Mouse (Mus musculus) CH12.LX (cell line): Measurements from ENCODE around the gene Tbcb. TPM values are rescaled to one million over a fixed set of nuclear protein-coding genes. Genes with fewer than 3 reads are reported as not detected.

Experiments
- DNase-seq: peaks from one replicate; pipeline ENCODE4 v3.0.0-alpha.2; 2013; ENCODE audit errors: extremely low read depth
- H3K27ac ChIP-seq: 2 replicates; pipeline ENCODE4 v1.5.1; 2012; ENCODE audit warnings: low read depth, mild to moderate bottlenecking, control low read depth, moderate library complexity; ENCODE audit not compliant: insufficient read depth
- H3K27me3 ChIP-seq: replicated peaks from 2 replicates; pipeline ENCODE3; 2012; ENCODE audit warnings: inconsistent platforms
- H3K36me3 ChIP-seq, 2 experiments: replicated peaks in 1 of 2; 2 replicates each; pipeline versions ENCODE3 to v1.6.1; 2012; ENCODE audit warnings: inconsistent platforms in 1 of 2, low read length in 1 of 2, mild to moderate bottlenecking in 1 of 2, mixed read lengths in 1 of 2, moderate library complexity in 1 of 2; ENCODE audit not compliant: control insufficient read depth in 1 of 2, insufficient read depth in 1 of 2
- H3K4me1 ChIP-seq, 2 experiments: 2 replicates each; pipeline ENCODE4 v1.6.1; 2012; ENCODE audit warnings: inconsistent platforms in 1 of 2, moderate library complexity in 1 of 2; ENCODE audit not compliant: insufficient read depth in 2 of 2, control insufficient read depth in 1 of 2
- H3K4me2 ChIP-seq: 2 replicates; pipeline ENCODE4 v1.6.1; 2012; ENCODE audit warnings: low read depth, mild to moderate bottlenecking, control low read depth; ENCODE audit not compliant: poor library complexity, insufficient read depth, severe bottlenecking
- H3K4me3 ChIP-seq, 3 experiments: fragments of 150-350 bp in 1 of 3; sonication (generic) in 1 of 3; replicated peaks in 1 of 3; 2 replicates each; pipeline versions ENCODE3 to v1.5.1; 2011 to 2012; ENCODE audit warnings: low read depth in 2 of 3, low read length in 2 of 3, mild to moderate bottlenecking in 2 of 3, moderate library complexity in 2 of 3, control low read depth in 1 of 3, improper control_type of control experiment in 1 of 3, inconsistent platforms in 1 of 3, mixed read lengths in 1 of 3; ENCODE audit not compliant: poor library complexity in 1 of 3
- H3K79me2 ChIP-seq: replicated peaks from 2 replicates; pipeline ENCODE4 v1.6.1; 2012; ENCODE audit warnings: mild to moderate bottlenecking, moderate library complexity; ENCODE audit not compliant: control insufficient read depth, poor library complexity, insufficient read depth, severe bottlenecking; ENCODE audit errors: extremely low read depth
- H3K9ac ChIP-seq: 2 replicates; pipeline ENCODE4 v1.6.1; 2012; ENCODE audit warnings: low read depth, mild to moderate bottlenecking, control low read depth, moderate library complexity; ENCODE audit not compliant: insufficient read depth
- H3K9me3 ChIP-seq: replicated peaks from 2 replicates; pipeline ENCODE3; 2012; ENCODE audit warnings: low read length, inconsistent platforms, mixed read lengths
- BHLHE40 ChIP-seq: IDR thresholded peaks from 2 replicates; pipeline ENCODE4 v1.6.1; 2011; ENCODE audit warnings: mild to moderate bottlenecking, low read depth, low read length, improper control_type of control experiment
- CHD1 ChIP-seq: IDR thresholded peaks from 2 replicates; pipeline ENCODE4 v1.6.1; 2012; ENCODE audit warnings: low read depth, low read length, improper control_type of control experiment, inconsistent platforms
- CHD2 ChIP-seq: IDR thresholded peaks from 2 replicates; pipeline ENCODE4 v1.6.1; 2011; ENCODE audit warnings: low read length, improper control_type of control experiment
- CTCF ChIP-seq, 2 experiments: IDR thresholded peaks in 1 of 2; conservative IDR thresholded peaks in 1 of 2; 2 replicates each; pipeline ENCODE4 v1.5.1; 2011 to 2012; ENCODE audit warnings: low read depth in 2 of 2, low read length in 2 of 2, improper control_type of control experiment in 1 of 2, inconsistent platforms in 1 of 2, mild to moderate bottlenecking in 1 of 2, moderate library complexity in 1 of 2
- E2F4 ChIP-seq: IDR thresholded peaks from 2 replicates; pipeline ENCODE4 v1.6.1; 2011; ENCODE audit warnings: low read depth, low read length, improper control_type of control experiment; ENCODE audit not compliant: insufficient replicate concordance
- ELF1 ChIP-seq: IDR thresholded peaks from 2 replicates; pipeline ENCODE4 v1.6.1; 2014; ENCODE audit warnings: low read depth, mild to moderate bottlenecking, inconsistent platforms, low read length, improper control_type of control experiment
- EP300 ChIP-seq: IDR thresholded peaks from 2 replicates; pipeline ENCODE4 v1.6.1; 2011; ENCODE audit warnings: low read length, improper control_type of control experiment
- HCFC1 ChIP-seq: IDR thresholded peaks from 2 replicates; pipeline ENCODE4 v1.6.1; 2012; ENCODE audit warnings: low read depth, mild to moderate bottlenecking, inconsistent platforms, low read length, improper control_type of control experiment
- JUN ChIP-seq: IDR thresholded peaks from 2 replicates; pipeline ENCODE4 v1.6.1; 2011; ENCODE audit warnings: low read depth, mild to moderate bottlenecking, low read length, improper control_type of control experiment, moderate library complexity; ENCODE audit not compliant: insufficient read depth
- MAFK ChIP-seq: IDR thresholded peaks from 2 replicates; pipeline ENCODE4 v1.6.1; 2011; ENCODE audit warnings: low read length, improper control_type of control experiment; ENCODE audit not compliant: insufficient replicate concordance
- MAX ChIP-seq: IDR thresholded peaks from 2 replicates; pipeline ENCODE4 v1.6.1; 2011; ENCODE audit warnings: low read length, improper control_type of control experiment
- MYC ChIP-seq: IDR thresholded peaks from 2 replicates; pipeline ENCODE4 v1.6.1; 2011; ENCODE audit warnings: low read depth, mild to moderate bottlenecking, improper control_type of control experiment, low read length
- NELFE ChIP-seq: IDR thresholded peaks from 2 replicates; pipeline ENCODE4 v1.6.1; 2011; ENCODE audit warnings: low read depth, low read length, improper control_type of control experiment
- NRF1 ChIP-seq: IDR thresholded peaks from 2 replicates; pipeline ENCODE4 v1.6.1; 2014; ENCODE audit warnings: low read depth, mild to moderate bottlenecking, inconsistent platforms, low read length, improper control_type of control experiment, moderate library complexity
- RCOR1 ChIP-seq: conservative IDR thresholded peaks from 2 replicates; pipeline ENCODE4 v1.6.1; 2012; ENCODE audit warnings: low read depth, mild to moderate bottlenecking, inconsistent platforms, low read length, improper control_type of control experiment
- SIN3A ChIP-seq: IDR thresholded peaks from 2 replicates; pipeline ENCODE4 v1.6.1; 2012; ENCODE audit warnings: low read length, improper control_type of control experiment, inconsistent platforms
- SMC3 ChIP-seq: IDR thresholded peaks from 2 replicates; pipeline ENCODE4 v1.6.1; 2011; ENCODE audit warnings: low read depth, low read length, improper control_type of control experiment
- TBP ChIP-seq: conservative IDR thresholded peaks from 2 replicates; pipeline ENCODE4 v1.6.1; 2011; ENCODE audit warnings: low read depth, low read length, improper control_type of control experiment
- TCF12 ChIP-seq: IDR thresholded peaks from 2 replicates; pipeline ENCODE4 v1.6.1; 2014; ENCODE audit warnings: low read depth, mild to moderate bottlenecking, inconsistent platforms, low read length, improper control_type of control experiment
- UBTF ChIP-seq: IDR thresholded peaks from 2 replicates; pipeline ENCODE4 v1.6.1; 2012; ENCODE audit warnings: low read depth, mild to moderate bottlenecking, inconsistent platforms, low read length, improper control_type of control experiment, moderate library complexity
- USF2 ChIP-seq: conservative IDR thresholded peaks from 2 replicates; pipeline ENCODE4 v1.6.1; 2011; ENCODE audit warnings: low read depth, low read length, improper control_type of control experiment
- ZC3H11A ChIP-seq: IDR thresholded peaks from 2 replicates; pipeline ENCODE4 v1.6.1; 2012; ENCODE audit warnings: low read depth, mild to moderate bottlenecking, inconsistent platforms, low read length, improper control_type of control experiment
- ZMIZ1 ChIP-seq: IDR thresholded peaks from 2 replicates; pipeline ENCODE4 v1.6.1; 2012; ENCODE audit warnings: low read depth, mild to moderate bottlenecking, inconsistent platforms, low read length, improper control_type of control experiment
- ZNF384 ChIP-seq: IDR thresholded peaks from 2 replicates; pipeline ENCODE4 v1.6.1; 2012; ENCODE audit warnings: low read depth, low read length, improper control_type of control experiment, inconsistent platforms
- dilution Hi-C: fragments of 300-500 bp; cut with MboI; formaldehyde crosslinking; loops from 2 replicates; pipeline ENCODE4 v1.14.3; 2020; ENCODE audit warnings: low sequenced_read_pairs; ENCODE audit not compliant: extremely low pct_unique_long_range_greater_than_20kb, extremely low pct_ligation_motif_present
- in situ Hi-C: fragments of 300-500 bp; cut with MboI; formaldehyde crosslinking; loops from 3 replicates; pipeline ENCODE4 v1.14.3; 2019; ENCODE audit warnings: low sequenced_read_pairs, low pct_ligation_motif_present, low pct_unique_long_range_greater_than_20kb, mixed read lengths
- polyA plus RNA-seq: library from polyadenylated mRNA; unstranded; fragments of >175 nt; gene quantifications from 2 replicates; pipeline ENCODE4 v1.2.1, GENCODE M21; 2012; ENCODE audit warnings: low read depth; ENCODE audit not compliant: insufficient read length
- total RNA-seq, 2 experiments: library from RNA; depleted of rRNA; stranded (reverse); fragments of 300-350 nt in 1 of 2; fragments of >200 nt in 1 of 2; gene quantifications; 2 replicates each; pipeline ENCODE4 v1.2.3; 2012 to 2014

Tbcb gene
- total and polyA plus RNA-seq, 3 experiments: 57.7 to 89.6 (median 79.9) TPM

- Histone ChIP-seq H3K9me3 (peaks cover 2% of the 10 kb centered on the region), H3K4me3 (no peak overlapping the region), H3K36me3 (peaks cover 26 to 38% of the 10 kb centered on the region in 2 experiments), H3K27ac (no peak overlapping the region), H3K27me3 (no peaks in the 10 kb centered on the region), H3K4me1 (peaks cover 11 to 14% of the 10 kb centered on the region in 2 experiments), H3K79me2 (no peaks in the 10 kb centered on the region), H3K4me2 (no peak overlapping the region), H3K9ac (no peak overlapping the region)
- no peak for DNase-seq
- in situ Hi-C loops (no loop called here), dilution Hi-C loops (no loop called here)
- no peak for TF ChIP-seq USF2
- no peak for TF ChIP-seq RCOR1
- TF ChIP-seq EP300: no peak
- TF ChIP-seq TBP: no peak
- TF ChIP-seq ZMIZ1: no peak
- TF ChIP-seq TCF12: no peak
- no peak for TF ChIP-seq NELFE
- no peak for TF ChIP-seq CTCF (conservative IDR thresholded peaks at IDR 0.05 in 1 of 2, IDR thresholded peaks at IDR 0.05 in 1 of 2; ENCODE audit: low read depth in 2 of 2, low read length in 2 of 2)
- no peak for TF ChIP-seq ELF1
- TF ChIP-seq CHD1: no peak
- no peak for TF ChIP-seq ZNF384
Measured at GRCm38 (mm10) chr7:30222205-30222604, 9.9 kb downstream of the Tbcb start.

GRCm38 (mm10) chr7:30221433-30221832, 10.6 kb downstream of the Tbcb start:
- in situ Hi-C loops: no loop called here
- no peak for DNase-seq
- H3K79me2 ChIP-seq: no peaks in the 10 kb centered on the region
- H3K4me3 ChIP-seq: no peak overlapping the region
- no peaks in the 10 kb centered on the region for H3K27me3 ChIP-seq
- no peak for TF ChIP-seq E2F4
- no peak for TF ChIP-seq USF2
- TF ChIP-seq TCF12: no peak
- TF ChIP-seq SIN3A: no peak
- no peak for TF ChIP-seq ZMIZ1
- no peak for TF ChIP-seq BHLHE40
- TF ChIP-seq JUN: no peak
- TF ChIP-seq UBTF: no peak
- no peak for TF ChIP-seq MAX
- no peak for TF ChIP-seq NRF1
- TF ChIP-seq CHD1: no peak
- TF ChIP-seq SMC3: no peak
- TF ChIP-seq HCFC1: no peak
- TF ChIP-seq ZC3H11A: no peak
- TF ChIP-seq MYC: no peak
- TF ChIP-seq MAFK: no peak
- TF ChIP-seq CHD2: no peak
- peaks cover 12 to 16% of the 10 kb centered on the region in 2 experiments for H3K4me1 ChIP-seq
- dilution Hi-C loops: no loop called here
- peaks cover 20 to 30% of the 10 kb centered on the region in 2 experiments for H3K36me3 ChIP-seq
- no peak overlapping the region for H3K4me2 ChIP-seq
- no peak overlapping the region for H3K27ac ChIP-seq
- H3K9ac ChIP-seq: no peak overlapping the region
- H3K9me3 ChIP-seq: peaks cover 2% of the 10 kb centered on the region
